Mouse (Mus musculus) stomach, embryonic 15.5 days (tissue): ENCODE data around the gene Mex3a. TPM values are rescaled to one million over a fixed set of nuclear protein-coding genes. Genes with fewer than 3 reads are reported as not detected.
A peak's percentile ranks its signal among the peaks of the same experiment; 100 is the strongest.

Source experiments
- ATAC-seq: fragments of 200-750 bp; cut with Nextera tagmentation; 2 replicates; pipeline ENCODE4 v1.8.0; 2017; ENCODE audit warnings: low read depth, moderate number of reproducible peaks, moderate TSS enrichment; ENCODE audit not compliant: insufficient read depth, low FRiP score
- H3K27ac ChIP-seq: fragments of 300-500 bp; sonication (generic); 2 replicates; pipeline ENCODE4 v1.5.1; 2015; ENCODE audit warnings: mild to moderate bottlenecking, inconsistent platforms
- H3K27me3 ChIP-seq: fragments of 300-500 bp; sonication (generic); replicated peaks from 2 replicates; pipeline ENCODE4 v1.6.1; 2015; ENCODE audit warnings: inconsistent platforms
- H3K36me3 ChIP-seq: fragments of 300-500 bp; sonication (generic); 2 replicates; pipeline ENCODE4 v1.6.1; 2015; ENCODE audit warnings: inconsistent platforms
- H3K4me1 ChIP-seq: fragments of 300-500 bp; sonication (generic); 2 replicates; pipeline ENCODE4 v1.6.1; 2015; ENCODE audit warnings: inconsistent platforms
- H3K4me2 ChIP-seq: fragments of 300-500 bp; sonication (generic); 2 replicates; pipeline ENCODE4 v1.6.1; 2015; ENCODE audit warnings: mild to moderate bottlenecking, inconsistent platforms
- H3K4me3 ChIP-seq: fragments of 300-500 bp; sonication (generic); replicated peaks from 2 replicates; pipeline ENCODE4 v1.5.1; 2015; ENCODE audit warnings: inconsistent platforms
- H3K9ac ChIP-seq: fragments of 300-500 bp; sonication (generic); 2 replicates; pipeline ENCODE4 v1.6.1; 2015; ENCODE audit warnings: inconsistent platforms
- H3K9me3 ChIP-seq: fragments of 300-500 bp; sonication (generic); 2 replicates; pipeline ENCODE4 v1.6.1; 2016; ENCODE audit warnings: inconsistent platforms
- WGBS: fragments of 180-500 bp; shearing (Covaris S2); methylation state at CpG from one replicate; pipeline ENCODE4 v1.1.7; 2015; 5-methylcytosine and 5-hydroxymethylcytosine counted together
- polyA plus RNA-seq: library from polyadenylated mRNA; unstranded; fragments of >200 nt; fragmentation: Nextera tagmentation; extraction: Ambion mirVana; gene quantifications from 2 replicates; pipeline ENCODE4 v1.2.1, GENCODE M21; 2015

The Mex3a gene
- polyA plus RNA-seq, 1 experiment from 2014 or later = 11.9 TPM

- ATAC-seq = no peak
- Histone ChIP-seq H3K36me3 (0 out of 2 replicates have a peak, but pooled peaks cover 5% of the 10 kb centered on the region), H3K27ac (no peak overlapping the region), H3K4me1 (peaks cover 5% of the 10 kb centered on the region; the same call in 1 of the 2 replicates), H3K9ac (no peak overlapping the region), H3K9me3 (no peaks in the 10 kb centered on the region), H3K27me3 (no peaks in the 10 kb centered on the region), H3K4me3 (no peak overlapping the region), H3K4me2 (no peak overlapping the region)
- 82% methylated on average over 2 of the region's 2 CpGs for WGBS
Observed at GRCm38 (mm10) chr3:88520078-88520477, 12.1 kb upstream of the Mex3a start.

GRCm38 (mm10) chr3:88521156-88521555 lies 11.0 kb upstream of the Mex3a start:
- no peak for ATAC-seq
- no peak overlapping the region for H3K4me3 ChIP-seq
- H3K9ac ChIP-seq = no peak overlapping the region
- WGBS = 89% methylated on average over 6 of the region's 6 CpGs
- H3K4me2 ChIP-seq = no peak overlapping the region
- no peaks in the 10 kb centered on the region for H3K9me3 ChIP-seq
- peaks cover 2% of the 10 kb centered on the region; the same call in 1 of the 2 replicates for H3K4me1 ChIP-seq
- H3K27me3 ChIP-seq = no peaks in the 10 kb centered on the region
- H3K27ac ChIP-seq = no peak overlapping the region
- 0 out of 2 replicates have a peak, but pooled peaks cover 5% of the 10 kb centered on the region for H3K36me3 ChIP-seq

GRCm38 (mm10) chr3:88521803-88522331 lies 10.3 kb upstream of the Mex3a start:
- H3K4me2 ChIP-seq = no peak overlapping the region
- H3K9ac ChIP-seq = no peak overlapping the region
- no peaks in the 10 kb centered on the region for H3K27me3 ChIP-seq
- no peak overlapping the region for H3K27ac ChIP-seq
- 0 out of 2 replicates have a peak, but pooled peaks have one; percentile 33 for ATAC-seq
- 0 out of 2 replicates have a peak, but pooled peaks cover 5% of the 10 kb centered on the region for H3K36me3 ChIP-seq
- H3K4me1 ChIP-seq = peaks cover 5% of the 10 kb centered on the region; the same call in 1 of the 2 replicates
- 30% methylated on average over 9 of the region's 9 CpGs for WGBS
- H3K4me3 ChIP-seq = no peak overlapping the region
- H3K9me3 ChIP-seq = no peaks in the 10 kb centered on the region

GRCm38 (mm10) chr3:88523027-88523426 lies 9.2 kb upstream of the Mex3a start:
- H3K4me3 ChIP-seq = no peak overlapping the region
- H3K27me3 ChIP-seq = no peaks in the 10 kb centered on the region
- H3K27ac ChIP-seq = no peak overlapping the region
- 83% methylated on average over 8 of the region's 8 CpGs for WGBS
- no peak overlapping the region for H3K4me2 ChIP-seq
- ATAC-seq = no peak
- 0 out of 2 replicates have a peak, but pooled peaks cover 5% of the 10 kb centered on the region for H3K36me3 ChIP-seq
- no peaks in the 10 kb centered on the region for H3K9me3 ChIP-seq
- no peak overlapping the region for H3K9ac ChIP-seq
- peaks cover 14% of the 10 kb centered on the region for H3K4me1 ChIP-seq

- no peak for ATAC-seq
- no peak overlapping the region for H3K27ac ChIP-seq
- H3K4me3 ChIP-seq = no peak overlapping the region
- no peaks in the 10 kb centered on the region for H3K9me3 ChIP-seq
- H3K27me3 ChIP-seq = no peaks in the 10 kb centered on the region
- WGBS = 85% methylated on average over 5 of the region's 5 CpGs
- H3K36me3 ChIP-seq = 0 out of 2 replicates have a peak, but pooled peaks cover 5% of the 10 kb centered on the region
- H3K4me2 ChIP-seq = no peak overlapping the region
- no peak overlapping the region for H3K9ac ChIP-seq
- peaks cover 28% of the 10 kb centered on the region for H3K4me1 ChIP-seq
Observed at GRCm38 (mm10) chr3:88525021-88525420, 7.2 kb upstream of the Mex3a start.

- H3K4me2 ChIP-seq = no peak overlapping the region; the same call in 1 of the 2 replicates
- 32% methylated on average over 17 of the region's 17 CpGs for WGBS
- peak; percentile 77 for ATAC-seq
- no peak overlapping the region for H3K27ac ChIP-seq
- H3K9ac ChIP-seq = no peak overlapping the region
- H3K9me3 ChIP-seq = no peaks in the 10 kb centered on the region
- H3K36me3 ChIP-seq = 0 out of 2 replicates have a peak, but pooled peaks cover 5% of the 10 kb centered on the region
- no peak overlapping the region for H3K4me3 ChIP-seq
- peaks cover 35% of the 10 kb centered on the region for H3K4me1 ChIP-seq
- H3K27me3 ChIP-seq = no peaks in the 10 kb centered on the region
Observed at GRCm38 (mm10) chr3:88526157-88527131, 5.8 kb upstream of the Mex3a start.

- peak overlapping the region; percentile 59 for H3K27ac ChIP-seq
- H3K27me3 ChIP-seq = no peaks in the 10 kb centered on the region
- 0 out of 2 replicates have a peak, but pooled peaks cover 5% of the 10 kb centered on the region for H3K36me3 ChIP-seq
- 46% methylated on average over 8 of the region's 8 CpGs for WGBS
- no peaks in the 10 kb centered on the region for H3K9me3 ChIP-seq
- ATAC-seq = no peak
- peaks cover 35% of the 10 kb centered on the region for H3K4me1 ChIP-seq
- peak overlapping the region; percentile 16; the same call in 1 of the 2 replicates for H3K9ac ChIP-seq
- H3K4me2 ChIP-seq = peak overlapping the region; percentile 16; the same call in 1 of the 2 replicates
- no peak overlapping the region for H3K4me3 ChIP-seq
Observed at GRCm38 (mm10) chr3:88527565-88527964, 4.6 kb upstream of the Mex3a start.

GRCm38 (mm10) chr3:88528646-88529045 lies 3.5 kb upstream of the Mex3a start:
- ATAC-seq = no peak
- 78% methylated on average over 11 of the region's 11 CpGs for WGBS
- Histone ChIP-seq H3K4me1 (peaks cover 38% of the 10 kb centered on the region), H3K27me3 (no peaks in the 10 kb centered on the region), H3K36me3 (no peaks in the 10 kb centered on the region), H3K4me2 (no peak overlapping the region), H3K9me3 (no peaks in the 10 kb centered on the region), H3K9ac (no peak overlapping the region), H3K4me3 (no peak overlapping the region), H3K27ac (no peak overlapping the region)

- whole genome bisulfite sequencing = 44% methylated on average over 7 of the region's 7 CpGs
- ATAC-seq = no peak
- Histone ChIP-seq H3K4me3 (peak overlapping the region; percentile 90), H3K9ac (no peak overlapping the region), H3K27me3 (no peaks in the 10 kb centered on the region), H3K36me3 (no peaks in the 10 kb centered on the region), H3K27ac (peak overlapping the region; percentile 21; the same call in 1 of the 2 replicates), H3K9me3 (no peaks in the 10 kb centered on the region), H3K4me2 (peak overlapping the region; percentile 73), H3K4me1 (peaks cover 45% of the 10 kb centered on the region)
Observed at GRCm38 (mm10) chr3:88529204-88530000, 2.8 kb upstream of the Mex3a start.

- Histone ChIP-seq H3K4me1 (peaks cover 54% of the 10 kb centered on the region), H3K4me3 (peak overlapping the region; percentile 90), H3K27me3 (no peaks in the 10 kb centered on the region), H3K36me3 (no peaks in the 10 kb centered on the region), H3K9ac (peak overlapping the region; percentile 19; the same call in 1 of the 2 replicates), H3K9me3 (no peaks in the 10 kb centered on the region), H3K27ac (peak overlapping the region; percentile 94), H3K4me2 (peak overlapping the region; percentile 73)
- ATAC-seq = no peak
- WGBS = 12% methylated on average over 11 of the region's 11 CpGs
Observed at GRCm38 (mm10) chr3:88530082-88530864, 1.9 kb upstream of the Mex3a start.
